Mouse (Mus musculus): ENCODE measurements around the gene Cdc14a.

The Cdc14a gene

GRCm38 (mm10) chr3:116283996-116284395 is 139.8 kb downstream of the Cdc14a start:
- DNase-seq (ENCODE audit: extremely low spot score, low read depth, low spot score): no peak

GRCm38 (mm10) chr3:116281663-116282062 is 142.2 kb downstream of the Cdc14a start:
- no peak for DNase-seq (ENCODE audit: extremely low spot score, low read depth, low spot score)

GRCm38 (mm10) chr3:116277146-116277545 is 146.7 kb downstream of the Cdc14a start:
- DNase-seq (ENCODE audit: extremely low spot score, low read depth, low spot score): no peak

GRCm38 (mm10) chr3:116271679-116272078 is 152.2 kb downstream of the Cdc14a start:
- DNase-seq (ENCODE audit: extremely low spot score, low read depth, low spot score): no peak

GRCm38 (mm10) chr3:116267036-116267654 is 156.7 kb downstream of the Cdc14a start:
- no peak for DNase-seq (ENCODE audit: extremely low spot score, low read depth, low spot score)

GRCm38 (mm10) chr3:116266360-116266759 is 157.5 kb downstream of the Cdc14a start:
- DNase-seq (ENCODE audit: extremely low spot score, low read depth, low spot score): no peak

GRCm38 (mm10) chr3:116263977-116264376 is 159.9 kb downstream of the Cdc14a start:
- DNase-seq (ENCODE audit: extremely low spot score, low read depth, low spot score): no peak

- no peak for DNase-seq (ENCODE audit: extremely low spot score, low read depth, low spot score)
Observed at GRCm38 (mm10) chr3:116263061-116263460, 160.8 kb downstream of the Cdc14a start.

- DNase-seq (ENCODE audit: extremely low spot score, low read depth, low spot score): no peak
Observed at GRCm38 (mm10) chr3:116256104-116256503, 167.7 kb downstream of the Cdc14a start.

- DNase-seq (ENCODE audit: extremely low spot score, low read depth, low spot score): no peak
Observed at GRCm38 (mm10) chr3:116253077-116253531, 170.7 kb downstream of the Cdc14a start, which contains the start of gene Gpr88. Gene Gpr88, minus strand, starts transcription at chr3:116253503.

GRCm38 (mm10) chr3:116252255-116253040 is 171.4 kb downstream of the Cdc14a start:
- DNase-seq (ENCODE audit: extremely low spot score, low read depth, low spot score): no peak

- no peak for DNase-seq (ENCODE audit: extremely low spot score, low read depth, low spot score)
Observed at GRCm38 (mm10) chr3:116251481-116252254, 172.2 kb downstream of the Cdc14a start.

GRCm38 (mm10) chr3:116249026-116249425 is 174.8 kb downstream of the Cdc14a start:
- DNase-seq (ENCODE audit: extremely low spot score, low read depth, low spot score): no peak

GRCm38 (mm10) chr3:116244476-116244875 is 179.4 kb downstream of the Cdc14a start:
- no peak for DNase-seq (ENCODE audit: extremely low spot score, low read depth, low spot score)

- DNase-seq (ENCODE audit: extremely low spot score, low read depth, low spot score): no peak
Observed at GRCm38 (mm10) chr3:116242685-116243084, 181.1 kb downstream of the Cdc14a start.

- no peak for DNase-seq (ENCODE audit: extremely low spot score, low read depth, low spot score)
Observed at GRCm38 (mm10) chr3:116237527-116237926, 186.3 kb downstream of the Cdc14a start.

- no peak for DNase-seq (ENCODE audit: extremely low spot score, low read depth, low spot score)
Observed at GRCm38 (mm10) chr3:116236856-116237255, 187.0 kb downstream of the Cdc14a start.

GRCm38 (mm10) chr3:116233515-116233914 is 190.3 kb downstream of the Cdc14a start:
- DNase-seq (ENCODE audit: extremely low spot score, low read depth, low spot score): no peak

GRCm38 (mm10) chr3:116232763-116233162 is 191.1 kb downstream of the Cdc14a start:
- DNase-seq (ENCODE audit: extremely low spot score, low read depth, low spot score): no peak

GRCm38 (mm10) chr3:116229336-116229735 is 194.5 kb downstream of the Cdc14a start:
- no peak for DNase-seq (ENCODE audit: extremely low spot score, low read depth, low spot score)

Data from hindlimb bud, embryonic 11.5 days (tissue).